Mouse (Mus musculus): ENCODE measurements around the gene Nrp2.
A peak's percentile ranks its signal among the peaks of the same experiment; 100 is the strongest.

Gene Nrp2

DNA sequence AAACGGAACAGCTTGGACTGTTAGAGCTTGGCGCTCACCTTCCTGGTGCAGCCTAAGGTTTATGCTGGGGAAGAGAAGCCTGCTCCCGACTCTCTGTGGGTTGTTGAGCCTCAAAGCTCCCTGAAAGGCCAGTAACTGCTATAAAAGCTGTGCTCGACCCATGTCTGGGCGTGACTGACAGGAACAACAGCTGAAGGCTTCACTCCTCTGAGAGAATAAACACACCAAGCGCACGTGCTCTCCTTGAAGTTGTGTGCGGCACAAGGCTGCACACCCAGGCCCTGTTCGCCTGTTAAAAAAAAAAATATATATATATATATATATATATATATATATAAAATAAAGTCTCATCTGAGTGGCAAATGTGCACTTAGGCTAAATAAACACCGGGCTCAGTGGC, 84.5 kb downstream of the Nrp2 start:
- no peak for DNase-seq

DNA sequence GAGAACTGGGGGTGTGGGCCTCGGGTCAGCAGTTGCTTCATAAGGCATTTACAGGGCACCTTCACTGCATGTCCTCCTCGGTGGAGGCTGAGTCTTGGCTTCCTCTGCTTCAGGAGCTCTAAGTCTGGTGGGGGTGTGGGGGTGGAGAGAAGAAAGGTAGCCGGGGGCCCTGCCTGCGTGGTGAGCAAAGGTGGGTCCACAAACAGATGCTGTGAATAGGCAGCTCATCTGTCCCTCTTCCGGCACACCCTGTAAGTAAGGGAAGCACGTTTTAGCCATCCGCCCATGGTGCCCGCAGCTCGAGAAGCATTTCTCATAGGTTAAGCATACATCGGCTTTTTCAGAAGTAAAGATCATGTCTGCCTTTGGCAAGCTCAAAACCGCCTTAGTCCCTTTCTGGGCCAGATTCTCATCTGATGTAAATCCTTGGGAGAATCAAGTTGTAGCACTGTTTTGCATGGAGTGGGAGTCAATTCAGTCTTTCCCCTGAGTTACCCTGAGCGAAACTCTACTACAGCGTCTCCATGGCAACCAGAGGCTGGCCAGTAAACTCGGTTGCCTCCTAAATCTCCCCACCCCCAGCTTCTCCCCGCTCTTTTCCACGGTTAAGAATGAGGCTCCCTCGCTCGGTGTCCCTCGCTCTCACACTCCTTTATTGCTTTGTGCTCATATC, 91.3 kb downstream of the Nrp2 start:
- peak; percentile 79 for DNase-seq

DNA sequence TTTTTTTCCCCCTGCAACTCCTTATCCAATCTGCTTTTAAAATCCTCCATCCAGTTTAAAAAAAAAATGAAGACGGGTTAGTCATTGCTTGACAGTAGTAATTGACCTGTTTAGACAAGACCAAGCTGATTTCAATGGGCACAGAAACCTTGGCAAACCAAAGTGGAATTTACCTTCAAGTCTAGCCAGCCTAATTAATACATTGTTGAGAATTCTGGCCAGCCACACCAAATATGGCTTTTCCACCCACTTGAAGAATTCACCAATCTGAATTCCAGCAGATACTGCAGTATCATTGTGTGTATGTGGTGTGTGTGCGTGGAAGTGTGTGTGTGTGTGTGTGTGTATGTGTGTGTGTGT, 91.8 kb downstream of the Nrp2 start:
- no peak for DNase-seq

DNA sequence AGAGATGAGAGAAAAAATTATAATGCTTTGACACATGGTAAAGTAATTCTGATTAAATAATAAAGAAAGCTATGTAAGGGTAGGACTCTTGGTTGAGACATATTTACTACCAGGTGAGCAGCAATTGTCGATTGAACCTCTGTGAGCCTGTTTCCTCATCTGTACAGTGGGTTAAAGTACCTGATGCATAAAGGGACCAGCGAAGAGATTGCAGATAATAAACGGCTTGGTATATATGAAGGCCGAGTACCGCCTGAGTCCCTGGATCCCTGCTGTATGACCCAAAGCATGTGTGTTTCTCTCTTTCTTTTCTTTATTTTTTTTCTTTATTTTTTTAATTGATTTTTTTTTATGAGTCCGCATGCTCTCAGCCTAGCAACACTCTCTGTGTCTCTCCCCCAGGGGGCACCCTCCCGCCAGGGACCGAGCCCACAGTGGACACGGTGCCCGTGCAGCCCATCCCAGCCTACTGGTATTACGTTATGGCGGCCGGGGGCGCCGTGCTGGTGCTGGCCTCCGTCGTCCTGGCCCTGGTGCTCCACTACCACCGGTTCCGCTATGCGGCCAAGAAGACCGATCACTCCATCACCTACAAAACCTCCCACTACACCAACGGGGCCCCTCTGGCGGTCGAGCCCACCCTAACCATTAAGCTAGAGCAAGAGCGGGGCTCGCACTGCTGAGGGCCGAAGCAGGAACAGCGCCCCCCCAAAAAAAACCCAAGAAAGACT, 92.4 kb downstream of the Nrp2 start:
- DNase-seq: peak; percentile 75

DNA sequence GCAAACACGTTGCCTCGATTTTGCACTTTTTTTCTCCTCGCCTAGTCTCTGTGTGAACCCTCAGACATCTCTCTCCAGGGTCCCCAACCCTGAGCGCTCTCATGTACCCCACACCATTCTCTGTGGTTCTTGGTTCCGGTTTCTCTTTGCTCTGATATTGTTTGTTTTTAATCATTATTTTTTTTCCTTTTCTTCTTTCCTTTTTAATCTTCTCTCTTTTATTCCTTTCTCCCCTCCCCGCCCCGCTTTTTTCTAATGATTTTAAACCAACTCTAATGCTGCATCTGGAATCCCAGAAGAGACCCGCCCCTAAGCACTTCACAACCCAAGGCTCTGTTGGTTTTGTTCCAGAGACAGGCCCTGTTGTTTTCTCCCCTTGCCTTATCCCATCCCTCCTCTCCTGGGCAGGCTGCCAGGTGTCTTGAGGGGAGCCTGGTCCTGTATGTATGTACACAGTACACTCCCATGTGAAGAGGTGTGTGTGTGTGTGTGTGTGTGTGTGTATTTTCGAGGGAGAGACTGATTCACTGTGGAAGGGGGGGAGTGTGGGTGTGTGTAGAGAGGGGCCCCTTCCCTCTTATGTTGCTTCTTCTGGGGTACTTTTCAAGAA, 93.1 kb downstream of the Nrp2 start:
- DNase-seq: peak; percentile 49

DNA sequence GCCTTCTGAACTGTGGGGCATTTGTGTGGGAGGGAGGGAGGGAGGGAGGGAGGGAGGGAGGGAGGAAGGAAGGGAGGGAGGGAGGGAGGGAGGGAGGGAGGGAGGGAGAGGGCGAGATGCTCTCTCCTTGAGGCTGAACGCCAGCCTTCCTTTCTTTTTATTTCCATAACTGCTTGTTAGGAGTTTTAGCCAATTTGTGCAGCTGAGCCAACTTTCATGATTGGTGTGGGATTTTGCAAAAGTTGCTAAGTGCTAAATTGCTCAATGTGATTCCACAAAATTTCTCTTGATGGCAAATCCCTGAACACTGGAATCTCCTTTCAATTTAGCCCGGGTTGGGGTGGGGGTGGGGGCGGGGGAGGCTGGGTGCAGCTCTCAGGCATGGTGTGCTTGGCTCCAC, 96.3 kb downstream of the Nrp2 start:
- DNase-seq: no peak

DNA sequence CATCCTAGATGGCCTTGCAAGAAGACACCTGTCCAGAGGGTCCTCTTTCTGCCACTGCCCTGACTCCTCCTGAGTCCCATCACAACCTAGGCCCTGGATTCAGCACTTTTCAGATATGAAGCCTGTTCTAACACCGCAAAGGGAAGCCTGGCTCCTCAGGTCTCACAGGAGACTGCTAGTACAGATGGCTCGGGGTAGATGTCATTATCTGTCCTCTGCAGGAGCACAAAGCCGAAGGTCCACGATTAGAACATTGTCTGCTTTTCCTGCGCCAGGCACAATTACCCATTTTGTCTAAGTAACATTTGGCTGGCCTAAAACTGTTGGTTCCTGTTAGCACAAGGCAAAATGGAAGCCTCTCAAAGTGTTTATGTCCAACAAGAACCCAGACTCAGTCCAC, 97.3 kb downstream of the Nrp2 start:
- DNase-seq: no peak

DNA sequence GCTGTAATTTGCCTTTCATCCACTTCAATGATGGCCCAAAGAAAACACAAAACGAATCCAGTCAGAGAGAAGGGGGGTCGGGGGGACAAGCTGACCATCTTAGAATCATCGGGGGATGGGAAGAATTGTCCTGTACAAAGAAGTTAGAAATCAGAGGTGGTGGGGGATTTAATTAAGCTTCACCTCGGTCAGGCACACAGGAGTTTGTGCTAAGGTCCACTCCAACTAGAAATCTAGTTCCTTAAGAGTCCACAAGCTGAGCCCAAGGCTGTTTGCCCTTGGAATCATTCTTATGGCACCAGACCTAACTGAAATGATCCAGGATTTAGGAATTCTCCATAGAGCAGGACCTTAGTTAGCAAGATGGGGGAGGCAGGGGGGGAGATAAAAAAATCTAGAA, 98.3 kb downstream of the Nrp2 start:
- DNase-seq: no peak

DNA sequence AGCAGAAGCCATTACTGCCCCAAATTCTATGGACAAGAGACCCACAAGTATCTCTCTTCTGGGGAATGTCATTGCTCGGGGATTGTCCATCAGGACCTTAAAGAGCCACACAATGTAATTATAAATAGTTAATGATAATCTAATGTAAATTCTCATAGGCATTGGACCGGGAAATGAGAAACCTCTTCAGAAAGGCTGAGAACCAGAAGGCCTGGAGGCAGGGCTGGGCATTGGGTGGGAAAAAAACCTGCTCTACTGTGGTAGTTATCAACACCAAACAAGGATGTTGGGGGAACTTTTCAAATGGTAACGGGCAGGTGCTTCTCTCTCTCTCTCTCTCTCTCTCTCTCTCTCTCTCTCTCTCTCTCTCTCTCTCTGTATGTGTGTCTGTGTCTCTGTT, 98.8 kb downstream of the Nrp2 start:
- no peak for DNase-seq

DNA sequence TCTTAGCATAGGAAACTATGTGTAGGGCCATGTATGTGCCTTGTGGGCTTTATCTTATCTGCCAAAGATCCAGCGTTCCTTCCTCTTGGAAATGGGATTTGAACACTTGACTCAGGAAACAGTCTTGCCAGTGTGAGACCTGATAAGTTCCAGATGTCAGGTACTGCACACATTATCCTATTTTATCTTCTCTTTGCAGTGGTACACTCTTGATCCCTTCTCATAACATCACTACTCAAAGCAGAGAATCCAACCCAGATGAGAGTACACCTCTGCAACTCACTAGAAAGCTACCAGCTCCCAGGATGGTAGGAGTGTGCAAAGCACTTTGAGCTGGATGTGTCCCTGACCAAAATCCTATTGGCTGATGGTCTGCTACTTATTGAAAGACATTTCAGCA, 100.5 kb downstream of the Nrp2 start:
- no peak for DNase-seq

DNA sequence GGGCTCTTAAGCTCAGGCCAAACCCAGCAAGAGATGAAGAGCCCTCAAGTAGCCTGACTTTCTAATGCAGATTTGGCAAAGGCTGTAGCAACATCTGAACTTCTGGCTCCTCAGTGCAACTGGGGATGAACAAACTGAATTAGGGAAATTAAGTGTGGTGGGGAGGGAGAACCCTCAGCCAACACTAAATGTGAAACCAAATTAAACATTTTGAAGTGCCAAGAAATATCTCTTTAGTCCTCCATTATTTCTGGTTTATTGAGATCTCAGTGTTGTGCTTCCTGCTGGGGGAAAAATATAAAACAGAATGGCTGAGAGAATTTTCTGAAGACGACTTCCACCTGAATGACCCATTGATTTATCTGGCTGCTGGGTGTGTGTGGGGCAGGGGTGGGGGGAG, 102.9 kb downstream of the Nrp2 start:
- no peak for DNase-seq

DNA sequence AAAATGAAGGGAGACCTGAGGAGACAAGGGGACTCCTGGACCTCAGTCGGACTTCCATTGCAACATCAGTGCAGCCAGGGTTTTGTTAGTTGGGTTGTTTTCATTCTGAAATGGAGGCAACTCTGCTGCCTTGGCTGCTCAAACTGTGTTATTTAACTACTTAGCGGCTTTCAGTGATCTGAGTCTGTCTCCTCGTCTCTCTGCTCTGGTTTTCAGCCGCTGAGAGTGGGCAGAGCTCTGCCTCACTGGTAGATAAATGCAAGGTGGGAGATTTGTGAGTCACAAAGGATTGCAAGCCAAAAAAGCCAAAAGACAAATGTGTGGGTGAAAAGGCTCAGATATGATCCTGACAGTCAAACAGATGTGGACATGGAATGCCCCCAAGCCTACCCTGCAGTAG, 105.3 kb downstream of the Nrp2 start:
- no peak for DNase-seq

DNA sequence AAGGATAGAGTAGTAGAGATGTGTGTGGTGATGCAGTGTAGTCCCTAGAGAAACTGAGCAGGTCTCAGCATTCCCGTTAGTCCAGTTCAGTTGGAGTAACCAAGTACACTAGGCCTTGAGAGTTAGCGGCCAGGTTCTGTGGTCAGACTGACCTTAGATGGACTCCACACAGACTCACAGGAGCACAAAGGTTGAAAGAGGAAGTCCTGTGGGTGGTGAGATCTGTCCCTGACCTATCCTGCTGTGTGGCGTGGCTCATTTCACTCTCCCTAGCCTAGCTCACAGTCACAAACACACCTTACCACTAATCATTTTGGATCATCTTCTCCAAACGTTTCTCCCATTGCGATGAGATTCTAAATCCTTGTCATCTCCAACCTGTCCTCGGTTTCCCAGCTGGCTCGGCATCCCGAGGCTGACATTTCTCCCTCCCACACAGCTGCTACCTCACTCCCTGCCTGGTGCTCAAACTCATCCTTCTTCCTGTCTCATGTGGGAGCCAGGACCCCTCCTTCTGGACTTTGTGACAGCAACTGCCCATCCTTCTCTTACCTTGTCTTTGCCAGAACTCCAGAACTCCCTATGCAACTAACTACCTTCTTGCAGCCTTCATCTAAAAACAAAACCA, 106.6 kb downstream of the Nrp2 start:
- no peak for DNase-seq

DNA sequence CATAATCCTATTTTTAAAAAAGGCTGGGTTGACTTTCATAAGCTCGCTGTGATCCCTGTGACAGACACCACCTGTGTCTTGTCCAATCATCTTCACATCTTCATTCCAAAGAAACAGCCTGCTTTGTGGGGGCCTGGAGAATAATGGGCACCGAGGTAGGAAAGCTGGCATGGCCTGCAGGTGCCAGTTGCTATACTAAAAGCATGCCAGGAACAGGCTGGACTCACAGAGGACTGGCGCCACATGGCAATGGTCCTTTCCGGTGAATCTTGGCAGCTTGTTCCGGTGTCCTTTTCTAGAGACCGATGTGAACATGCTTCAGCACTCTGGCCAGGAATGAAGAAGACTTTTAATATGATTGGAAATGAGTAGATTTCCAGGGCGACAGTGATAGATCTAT, 108.1 kb downstream of the Nrp2 start:
- DNase-seq: no peak

DNA sequence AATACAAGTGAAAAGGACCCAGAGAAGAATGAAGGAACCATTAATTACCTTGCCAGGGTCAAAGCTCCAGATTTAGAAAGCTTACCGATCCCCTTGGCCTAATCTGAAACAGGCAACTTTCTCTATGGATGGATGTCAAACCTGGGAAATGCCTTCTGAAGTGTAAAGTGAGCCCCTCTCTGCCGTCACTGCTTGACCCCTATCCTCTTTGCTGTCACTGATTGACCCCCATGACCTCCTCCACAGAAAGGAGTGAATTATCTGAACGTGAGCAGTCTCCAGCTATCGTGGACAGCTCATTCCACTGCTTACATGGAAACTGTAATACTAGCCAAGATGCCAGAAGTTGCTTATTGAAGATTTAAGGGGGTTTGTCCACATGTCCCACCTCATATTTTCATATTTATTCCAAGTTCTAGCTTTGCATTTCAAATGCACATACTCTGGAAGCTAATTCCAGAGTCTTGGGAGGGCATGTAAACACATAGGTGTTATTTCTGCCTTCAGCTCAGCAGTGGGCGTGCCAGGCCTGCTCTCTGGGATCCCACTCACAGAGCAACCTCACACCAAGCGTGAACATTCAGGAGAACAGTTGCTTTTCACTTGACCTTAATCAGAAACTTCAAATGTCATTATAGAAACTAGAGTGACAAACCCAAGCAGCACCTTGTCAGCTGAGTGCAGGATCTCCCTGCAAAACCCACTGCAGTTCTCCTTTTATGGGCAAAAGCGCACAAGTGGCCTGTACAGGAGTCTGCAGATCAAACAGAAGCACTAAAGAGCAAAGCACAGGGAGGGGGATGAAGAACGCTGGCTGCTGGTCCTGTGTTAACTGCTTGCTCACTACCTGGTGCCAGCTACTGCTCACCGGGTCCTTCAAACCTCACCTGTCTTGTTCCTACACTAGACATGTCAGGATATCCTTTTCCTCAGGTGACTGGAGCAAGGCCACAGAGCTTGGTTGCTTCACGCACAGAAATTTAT, 109.9 kb downstream of the Nrp2 start:
- DNase-seq: no peak

DNA sequence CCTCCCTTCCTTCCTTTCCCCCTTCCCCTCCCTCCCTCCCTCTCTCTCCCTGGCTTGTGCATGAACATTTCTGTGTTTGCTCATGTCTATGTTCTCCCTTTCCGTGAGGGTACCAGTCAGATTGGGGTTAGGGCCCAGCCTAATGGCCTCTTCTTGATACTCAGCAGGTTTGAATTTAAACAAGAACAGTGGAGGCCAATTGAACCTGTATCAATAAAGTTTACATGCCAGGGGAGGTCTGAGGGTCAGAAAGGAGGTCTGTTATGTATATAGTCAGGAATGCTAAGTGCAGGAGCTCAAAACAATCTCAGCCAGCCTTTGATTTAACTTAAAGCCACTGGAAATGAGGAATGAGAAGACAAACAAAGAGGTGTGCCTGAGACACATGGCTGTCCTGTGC, 110.9 kb downstream of the Nrp2 start:
- DNase-seq: no peak

DNA sequence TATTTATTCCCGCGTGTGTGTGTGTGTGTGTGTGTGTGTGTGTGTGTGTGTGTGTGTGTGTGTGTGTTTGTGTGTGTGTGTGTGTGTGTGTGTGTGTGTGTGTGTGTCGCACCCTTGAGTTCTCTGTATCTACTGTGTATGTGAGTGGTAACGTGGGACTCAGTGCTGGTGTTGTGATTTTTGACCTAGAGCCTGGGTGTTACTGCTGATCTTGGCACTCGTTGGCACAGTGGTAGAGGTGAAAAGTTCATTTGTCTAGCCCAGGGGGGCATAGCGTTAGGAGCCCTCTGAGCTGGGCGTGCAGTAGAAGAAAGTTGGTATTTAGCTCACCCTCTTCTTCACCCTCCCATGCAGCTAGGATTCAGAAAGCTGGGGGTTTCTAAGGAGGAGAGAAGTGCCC, 114.5 kb downstream of the Nrp2 start:
- no peak for DNase-seq

DNA sequence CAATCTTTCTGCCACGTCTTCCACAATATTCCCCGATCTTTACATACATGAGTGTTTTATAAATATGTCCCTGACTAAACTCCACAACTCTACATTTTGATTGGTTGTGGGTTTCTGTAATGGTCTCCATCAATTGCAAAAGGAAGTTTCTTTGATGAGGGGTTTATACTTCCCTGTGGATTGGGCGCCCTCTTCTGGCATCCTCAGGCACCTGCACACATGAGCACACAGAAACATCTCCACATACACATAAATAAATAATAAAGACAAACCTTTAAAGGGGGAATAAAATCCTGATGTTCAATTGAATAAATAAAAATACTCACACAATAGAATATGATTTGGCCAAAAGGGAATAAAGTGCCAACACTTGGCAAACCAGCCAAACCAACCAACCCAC, 117.1 kb downstream of the Nrp2 start:
- peak; percentile 27 for DNase-seq

DNA sequence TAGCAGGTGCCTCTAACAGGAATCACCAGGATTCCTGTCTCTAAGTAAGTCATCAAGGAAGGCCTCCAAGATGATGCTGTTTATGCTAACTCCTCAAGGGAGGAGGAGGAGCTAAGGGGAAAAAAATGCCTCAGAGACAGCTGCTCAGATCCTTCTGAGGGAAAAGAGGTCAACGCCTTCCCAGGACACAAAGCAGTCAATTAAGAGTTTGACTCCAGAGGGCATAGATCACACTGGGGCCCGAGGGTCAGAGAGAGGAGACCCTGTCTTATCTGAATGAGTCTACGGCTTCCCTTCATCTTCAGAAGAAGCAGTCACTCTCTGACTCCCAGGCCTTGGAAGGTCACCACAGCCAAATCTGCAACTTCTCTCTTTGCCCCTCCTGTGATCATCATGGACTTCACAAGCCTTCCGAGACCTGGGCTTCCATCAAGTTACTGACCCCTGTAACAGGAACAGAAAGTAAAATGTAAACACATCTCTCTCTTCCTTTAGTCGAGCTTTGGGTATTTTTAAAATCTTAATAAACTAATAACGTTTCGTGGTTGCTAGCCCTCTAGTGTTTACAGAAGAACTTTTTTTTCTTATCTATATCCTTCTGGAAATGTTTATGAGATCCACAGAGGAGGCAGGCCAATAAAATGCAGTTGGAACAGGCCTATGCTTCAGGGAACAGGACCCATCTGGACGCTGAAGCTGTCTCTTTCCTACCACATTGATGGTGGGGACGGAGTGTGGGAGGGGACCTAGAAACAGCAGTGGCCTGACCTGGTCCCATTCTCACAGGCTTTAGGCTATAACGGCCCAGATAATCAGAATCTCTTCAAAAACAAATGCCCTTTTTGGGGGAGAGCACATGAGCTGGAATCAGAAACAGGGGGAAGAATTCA, 118.7 kb downstream of the Nrp2 start:
- peak; percentile 42 for DNase-seq

DNA sequence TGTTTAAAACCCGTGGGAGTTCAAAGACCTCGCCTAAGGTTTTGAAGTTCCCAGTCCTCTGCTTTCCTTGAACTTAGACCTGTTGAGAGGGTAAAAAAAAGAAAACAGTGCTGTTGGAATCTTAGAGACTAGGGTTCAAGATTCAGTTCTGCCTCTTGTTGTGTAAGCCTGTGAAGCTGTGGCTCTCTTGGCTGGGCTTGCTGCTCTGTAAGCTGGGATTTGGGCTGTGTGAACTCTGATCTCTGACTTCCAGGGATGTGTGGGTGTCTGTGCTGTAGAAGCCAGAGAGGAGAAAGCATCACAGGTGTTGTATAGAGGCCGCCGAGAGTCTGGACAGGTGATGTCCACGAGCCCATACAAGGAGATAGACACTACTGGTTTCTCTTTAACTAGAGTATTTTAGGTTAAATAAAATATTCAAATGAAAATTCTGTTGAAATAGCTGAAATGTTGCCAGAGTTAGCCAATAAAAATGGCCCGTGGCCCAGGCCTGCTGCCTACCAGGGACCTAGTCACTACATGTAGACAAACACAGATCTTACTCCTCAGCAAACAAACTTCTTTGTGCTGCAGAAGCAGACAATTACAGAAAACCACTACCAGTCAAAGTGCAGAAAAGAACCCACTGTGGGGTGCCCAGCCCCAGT, 120.6 kb downstream of the Nrp2 start:
- DNase-seq: no peak

Data from retina, postnatal 1 day (tissue).